Mouse (Mus musculus): ENCODE measurements around the gene Pkmyt1. TPM values are rescaled to one million over a fixed set of nuclear protein-coding genes. Genes with fewer than 3 reads are reported as not detected.

Gene Pkmyt1
- polyA plus RNA-seq, 1 experiment from 2014 or later, result 47.8 TPM

- H3K27me3 ChIP-seq (ENCODE audit: control insufficient read depth, insufficient read depth, low read length), result peaks cover 92% of the 10 kb centered on the region
- H3K9me3 ChIP-seq (ENCODE audit: control insufficient read depth, low read length), result peaks cover 4% of the 10 kb centered on the region; the same call in 1 of the 2 replicates
- WGBS, result 49% methylated on average over 38 of the region's 38 CpGs
- DNase-seq (ENCODE audit: low spot score), result no peak
- H3K36me3 ChIP-seq (ENCODE audit: control insufficient read depth, insufficient read depth, low read length), result no peaks in the 10 kb centered on the region
- no peak overlapping the region; the same call in 1 of the 2 replicates for H3K4me3 ChIP-seq (ENCODE audit: low read depth, low read length)
- H3K4me1 ChIP-seq (ENCODE audit: control insufficient read depth, insufficient read depth, low read length), result peaks cover 22% of the 10 kb centered on the region
- ATAC-seq (ENCODE audit: insufficient number of reproducible peaks, low FRiP score, low TSS enrichment, low read depth), result no peak
- no peak overlapping the region for H3K27ac ChIP-seq (replicated peaks; ENCODE audit: low read depth, low read length)
- peak overlapping the region; percentile 34; the same call in 1 of the 2 replicates for H3K4me2 ChIP-seq (ENCODE audit: low read depth, severe bottlenecking)
- H3K9ac ChIP-seq (ENCODE audit: low read length), result no peak overlapping the region
Observed at GRCm38 (mm10) chr17:23741359-23742209, 15.4 kb downstream of the Pkmyt1 start.

GRCm38 (mm10) chr17:23742210-23742793 is 16.2 kb downstream of the Pkmyt1 start:
- Histone ChIP-seq H3K4me1 (ENCODE audit: control insufficient read depth, insufficient read depth, low read length) (peaks cover 22% of the 10 kb centered on the region), H3K4me3 (ENCODE audit: low read depth, low read length) (peak overlapping the region; percentile 15), H3K27me3 (ENCODE audit: control insufficient read depth, insufficient read depth, low read length) (peaks cover 96% of the 10 kb centered on the region), H3K9me3 (ENCODE audit: control insufficient read depth, low read length) (peaks cover 4% of the 10 kb centered on the region; the same call in 1 of the 2 replicates), H3K9ac (ENCODE audit: low read length) (no peak overlapping the region), H3K36me3 (ENCODE audit: control insufficient read depth, insufficient read depth, low read length) (no peaks in the 10 kb centered on the region), H3K27ac (replicated peaks; ENCODE audit: low read depth, low read length) (no peak overlapping the region), H3K4me2 (ENCODE audit: low read depth, severe bottlenecking) (peak overlapping the region; percentile 34; the same call in 1 of the 2 replicates)
- no peak for ATAC-seq (ENCODE audit: insufficient number of reproducible peaks, low FRiP score, low TSS enrichment, low read depth)
- WGBS, result 8% methylated on average over 44 of the region's 44 CpGs
- DNase-seq (ENCODE audit: low spot score), result no peak

- Histone ChIP-seq H3K4me1 (ENCODE audit: control insufficient read depth, insufficient read depth, low read length) (peaks cover 22% of the 10 kb centered on the region), H3K4me2 (ENCODE audit: low read depth, severe bottlenecking) (peak overlapping the region; percentile 34), H3K27ac (replicated peaks; ENCODE audit: low read depth, low read length) (no peak overlapping the region), H3K36me3 (ENCODE audit: control insufficient read depth, insufficient read depth, low read length) (no peaks in the 10 kb centered on the region), H3K9me3 (ENCODE audit: control insufficient read depth, low read length) (peaks cover 4% of the 10 kb centered on the region; the same call in 1 of the 2 replicates), H3K27me3 (ENCODE audit: control insufficient read depth, insufficient read depth, low read length) (peaks cover 93% of the 10 kb centered on the region), H3K9ac (ENCODE audit: low read length) (no peak overlapping the region), H3K4me3 (ENCODE audit: low read depth, low read length) (no peak overlapping the region)
- 62% methylated on average over 12 of the region's 12 CpGs for WGBS
- no peak for ATAC-seq (ENCODE audit: insufficient number of reproducible peaks, low FRiP score, low TSS enrichment, low read depth)
- no peak for DNase-seq (ENCODE audit: low spot score)
Observed at GRCm38 (mm10) chr17:23742941-23743340, 16.8 kb downstream of the Pkmyt1 start.

- peak overlapping the region; percentile 4; the same call in 1 of the 2 replicates for H3K4me2 ChIP-seq (ENCODE audit: low read depth, severe bottlenecking)
- peaks cover 81% of the 10 kb centered on the region for H3K27me3 ChIP-seq (ENCODE audit: control insufficient read depth, insufficient read depth, low read length)
- H3K4me1 ChIP-seq (ENCODE audit: control insufficient read depth, insufficient read depth, low read length), result peaks cover 22% of the 10 kb centered on the region
- H3K36me3 ChIP-seq (ENCODE audit: control insufficient read depth, insufficient read depth, low read length), result no peaks in the 10 kb centered on the region
- ATAC-seq (ENCODE audit: insufficient number of reproducible peaks, low FRiP score, low TSS enrichment, low read depth), result no peak
- no peak overlapping the region for H3K27ac ChIP-seq (replicated peaks; ENCODE audit: low read depth, low read length)
- H3K9ac ChIP-seq (ENCODE audit: low read length), result no peak overlapping the region
- no peak overlapping the region for H3K4me3 ChIP-seq (ENCODE audit: low read depth, low read length)
- DNase-seq (ENCODE audit: low spot score), result no peak
- 14% methylated on average over 8 of the region's 8 CpGs for WGBS
- peaks cover 4% of the 10 kb centered on the region; the same call in 1 of the 2 replicates for H3K9me3 ChIP-seq (ENCODE audit: control insufficient read depth, low read length)
Observed at GRCm38 (mm10) chr17:23744076-23744475, 17.9 kb downstream of the Pkmyt1 start.

- no peak for DNase-seq (ENCODE audit: low spot score)
- H3K4me2 ChIP-seq (ENCODE audit: low read depth, severe bottlenecking), result peak overlapping the region; percentile 25
- peaks cover 4% of the 10 kb centered on the region; the same call in 1 of the 2 replicates for H3K9me3 ChIP-seq (ENCODE audit: control insufficient read depth, low read length)
- 13% methylated on average over 10 of the region's 14 CpGs for WGBS
- ATAC-seq (ENCODE audit: insufficient number of reproducible peaks, low FRiP score, low TSS enrichment, low read depth), result no peak
- H3K36me3 ChIP-seq (ENCODE audit: control insufficient read depth, insufficient read depth, low read length), result no peaks in the 10 kb centered on the region
- H3K4me1 ChIP-seq (ENCODE audit: control insufficient read depth, insufficient read depth, low read length), result peaks cover 21% of the 10 kb centered on the region
- H3K27ac ChIP-seq (replicated peaks; ENCODE audit: low read depth, low read length), result no peak overlapping the region
- H3K9ac ChIP-seq (ENCODE audit: low read length), result no peak overlapping the region
- peaks cover 76% of the 10 kb centered on the region for H3K27me3 ChIP-seq (ENCODE audit: control insufficient read depth, insufficient read depth, low read length)
- peak overlapping the region; percentile 26; the same call in 1 of the 2 replicates for H3K4me3 ChIP-seq (ENCODE audit: low read depth, low read length)
Observed at GRCm38 (mm10) chr17:23744651-23745050, 18.5 kb downstream of the Pkmyt1 start.

GRCm38 (mm10) chr17:23745301-23746251 is 19.4 kb downstream of the Pkmyt1 start, which contains the start of gene Kremen2:
Gene Kremen2, minus strand, starts transcription at chr17:23745833.
- Histone ChIP-seq H3K4me3 (ENCODE audit: low read depth, low read length) (peak within 1 kb of the TSS; percentile 26), H3K36me3 (ENCODE audit: control insufficient read depth, insufficient read depth, low read length) (no peaks in the 10 kb centered on the region), H3K9ac (ENCODE audit: low read length) (peak within 1 kb of the TSS; percentile 37), H3K4me2 (ENCODE audit: low read depth, severe bottlenecking) (peak within 1 kb of the TSS; percentile 62), H3K27me3 (ENCODE audit: control insufficient read depth, insufficient read depth, low read length) (peaks cover 68% of the 10 kb centered on the region), H3K4me1 (ENCODE audit: control insufficient read depth, insufficient read depth, low read length) (peaks cover 19% of the 10 kb centered on the region), H3K27ac (replicated peaks; ENCODE audit: low read depth, low read length) (no peak within 1 kb of the TSS), H3K9me3 (ENCODE audit: control insufficient read depth, low read length) (peaks cover 4% of the 10 kb centered on the region; the same call in 1 of the 2 replicates)
- DNase-seq (ENCODE audit: low spot score), result peak; percentile 48
- peak; percentile 27; the same call in 1 of the 2 replicates for ATAC-seq (ENCODE audit: insufficient number of reproducible peaks, low FRiP score, low TSS enrichment, low read depth)
- under 1% methylated on average over 42 of the region's 45 CpGs for WGBS

- peaks cover 19% of the 10 kb centered on the region for H3K4me1 ChIP-seq (ENCODE audit: control insufficient read depth, insufficient read depth, low read length)
- DNase-seq (ENCODE audit: low spot score) (peak; percentile 44), ATAC-seq (ENCODE audit: insufficient number of reproducible peaks, low FRiP score, low TSS enrichment, low read depth) (no peak)
- H3K9me3 ChIP-seq (ENCODE audit: control insufficient read depth, low read length), result peaks cover 4% of the 10 kb centered on the region; the same call in 1 of the 2 replicates
- peaks cover 61% of the 10 kb centered on the region for H3K27me3 ChIP-seq (ENCODE audit: control insufficient read depth, insufficient read depth, low read length)
- peak overlapping the region; percentile 26; the same call in 1 of the 2 replicates for H3K4me3 ChIP-seq (ENCODE audit: low read depth, low read length)
- H3K9ac ChIP-seq (ENCODE audit: low read length), result no peak overlapping the region; the same call in 1 of the 2 replicates
- WGBS, result 5% methylated on average over 12 of the region's 12 CpGs
- H3K36me3 ChIP-seq (ENCODE audit: control insufficient read depth, insufficient read depth, low read length), result no peaks in the 10 kb centered on the region
- H3K4me2 ChIP-seq (ENCODE audit: low read depth, severe bottlenecking), result peak overlapping the region; percentile 62
- no peak overlapping the region for H3K27ac ChIP-seq (replicated peaks; ENCODE audit: low read depth, low read length)
Observed at GRCm38 (mm10) chr17:23746311-23746710, 20.2 kb downstream of the Pkmyt1 start.

Measured in limb, embryonic 11.5 days (tissue).